Mouse (Mus musculus): ENCODE measurements around the gene Sirt4. TPM values are rescaled to one million over a fixed set of nuclear protein-coding genes. Genes with fewer than 3 reads are reported as not detected.
A peak's percentile ranks its signal among the peaks of the same experiment; 100 is the strongest.
"Not testable (repeated sequence)": the region's sequence is repeated elsewhere in the genome, so short reads cannot be mapped to it uniquely, and the experiment has no call there.

The Sirt4 gene
- polyA plus RNA-seq, 1 experiment = 22.2 TPM

- H3K9ac ChIP-seq (ENCODE audit: low read depth, poor library complexity, severe bottlenecking) = no peak overlapping the region
- no peaks in the 10 kb centered on the region for H3K27me3 ChIP-seq (ENCODE audit: control insufficient read depth, insufficient read depth, low read length, poor library complexity, severe bottlenecking)
- no peak overlapping the region for H3K27ac ChIP-seq (ENCODE audit: insufficient read depth, low read length)
- no peaks in the 10 kb centered on the region for H3K9me3 ChIP-seq (replicated peaks; ENCODE audit: control insufficient read depth, insufficient read depth, low read length, poor library complexity, severe bottlenecking)
- H3K4me3 ChIP-seq (ENCODE audit: low read depth, low read length) = no peak overlapping the region
- no peak for TF ChIP-seq CTCF (IDR thresholded peaks at IDR 0.05; ENCODE audit: low read depth, low read length)
- no peak for TF ChIP-seq EP300 (IDR thresholded peaks at IDR 0.05; ENCODE audit: insufficient read depth, low read depth, low read length)
- no peak for TF ChIP-seq POLR2A (IDR thresholded peaks at IDR 0.05; ENCODE audit: insufficient read depth, low read length)
- peaks cover 4% of the 10 kb centered on the region for H3K4me1 ChIP-seq (ENCODE audit: control insufficient read depth, insufficient read depth, low read length)
- H3K36me3 ChIP-seq (ENCODE audit: control insufficient read depth, insufficient read depth, low read length, poor library complexity, severe bottlenecking) = no peaks in the 10 kb centered on the region
Measured at GRCm38 (mm10) chr5:115522981-115523499, 38.5 kb upstream of the Sirt4 start.

- Histone ChIP-seq H3K9ac (ENCODE audit: low read depth, poor library complexity, severe bottlenecking) (no peak overlapping the region), H3K9me3 (replicated peaks; ENCODE audit: control insufficient read depth, insufficient read depth, low read length, poor library complexity, severe bottlenecking) (no peaks in the 10 kb centered on the region), H3K36me3 (ENCODE audit: control insufficient read depth, insufficient read depth, low read length, poor library complexity, severe bottlenecking) (no peaks in the 10 kb centered on the region), H3K27ac (ENCODE audit: insufficient read depth, low read length) (no peak overlapping the region), H3K27me3 (ENCODE audit: control insufficient read depth, insufficient read depth, low read length, poor library complexity, severe bottlenecking) (no peaks in the 10 kb centered on the region), H3K4me3 (ENCODE audit: low read depth, low read length) (no peak overlapping the region), H3K4me1 (ENCODE audit: control insufficient read depth, insufficient read depth, low read length) (peaks cover 4% of the 10 kb centered on the region)
- TF ChIP-seq EP300 (IDR thresholded peaks at IDR 0.05; ENCODE audit: insufficient read depth, low read depth, low read length) (no peak), POLR2A (IDR thresholded peaks at IDR 0.05; ENCODE audit: insufficient read depth, low read length) (no peak), CTCF (IDR thresholded peaks at IDR 0.05; ENCODE audit: low read depth, low read length) (no peak)
Measured at GRCm38 (mm10) chr5:115522531-115522930, 38.0 kb upstream of the Sirt4 start.

GRCm38 (mm10) chr5:115521553-115522461 is 37.3 kb upstream of the Sirt4 start:
- H3K4me3 ChIP-seq (ENCODE audit: low read depth, low read length) = no peak overlapping the region
- H3K9me3 ChIP-seq (replicated peaks; ENCODE audit: control insufficient read depth, insufficient read depth, low read length, poor library complexity, severe bottlenecking) = no peaks in the 10 kb centered on the region
- no peak overlapping the region for H3K9ac ChIP-seq (ENCODE audit: low read depth, poor library complexity, severe bottlenecking)
- peaks cover 4% of the 10 kb centered on the region for H3K4me1 ChIP-seq (ENCODE audit: control insufficient read depth, insufficient read depth, low read length)
- H3K27me3 ChIP-seq (ENCODE audit: control insufficient read depth, insufficient read depth, low read length, poor library complexity, severe bottlenecking) = no peaks in the 10 kb centered on the region
- H3K36me3 ChIP-seq (ENCODE audit: control insufficient read depth, insufficient read depth, low read length, poor library complexity, severe bottlenecking) = no peaks in the 10 kb centered on the region
- H3K27ac ChIP-seq (ENCODE audit: insufficient read depth, low read length) = peak overlapping the region; percentile 64; the same call in 1 of the 2 replicates
- TF ChIP-seq EP300 (IDR thresholded peaks at IDR 0.05; ENCODE audit: insufficient read depth, low read depth, low read length) (no peak), CTCF (IDR thresholded peaks at IDR 0.05; ENCODE audit: low read depth, low read length) (no peak), POLR2A (IDR thresholded peaks at IDR 0.05; ENCODE audit: insufficient read depth, low read length) (no peak)

DNA sequence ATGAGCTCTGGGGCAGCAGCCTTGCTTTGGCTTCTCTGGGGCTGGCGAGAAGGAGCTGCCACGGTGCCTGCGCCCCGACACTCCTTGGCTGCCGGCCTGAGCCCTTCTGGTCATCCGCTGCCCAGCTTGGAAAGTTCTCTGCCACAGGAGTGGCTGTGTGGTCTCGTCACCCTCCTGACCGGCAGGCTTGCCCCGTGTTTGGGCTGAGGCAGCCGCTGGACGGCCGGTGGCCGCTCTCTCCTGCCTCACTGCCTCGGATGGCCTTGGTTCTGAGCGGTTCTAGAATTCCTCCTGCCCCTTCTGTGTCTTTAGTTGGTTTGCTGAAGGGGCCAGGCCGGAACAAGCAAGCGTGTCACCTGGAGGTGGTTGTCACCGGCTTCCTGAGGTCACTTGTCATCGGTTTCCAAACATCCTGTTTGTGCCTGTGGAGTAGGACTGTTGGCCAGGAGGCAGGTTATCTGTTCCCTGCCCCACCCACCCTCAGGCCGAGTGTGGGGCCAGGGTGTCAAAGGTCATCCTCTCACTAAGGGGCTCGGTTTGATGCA is 35.9 kb upstream of the Sirt4 start:
- TF ChIP-seq POLR2A (IDR thresholded peaks at IDR 0.05; ENCODE audit: insufficient read depth, low read length) (no peak), EP300 (IDR thresholded peaks at IDR 0.05; ENCODE audit: insufficient read depth, low read depth, low read length) (peak; percentile 68; the same call in 1 of the 2 replicates)
- Histone ChIP-seq H3K4me1 (ENCODE audit: control insufficient read depth, insufficient read depth, low read length) (peaks cover 5% of the 10 kb centered on the region), H3K9me3 (replicated peaks; ENCODE audit: control insufficient read depth, insufficient read depth, low read length, poor library complexity, severe bottlenecking) (no peaks in the 10 kb centered on the region), H3K9ac (ENCODE audit: low read depth, poor library complexity, severe bottlenecking) (peak overlapping the region; percentile 26; the same call in 1 of the 2 replicates), H3K4me3 (ENCODE audit: low read depth, low read length) (0 out of 2 replicates have a peak overlapping the region, but pooled peaks have one; percentile 1), H3K27me3 (ENCODE audit: control insufficient read depth, insufficient read depth, low read length, poor library complexity, severe bottlenecking) (no peaks in the 10 kb centered on the region), H3K27ac (ENCODE audit: insufficient read depth, low read length) (peak overlapping the region; percentile 64; the same call in 1 of the 2 replicates), H3K36me3 (ENCODE audit: control insufficient read depth, insufficient read depth, low read length, poor library complexity, severe bottlenecking) (no peaks in the 10 kb centered on the region)

DNA sequence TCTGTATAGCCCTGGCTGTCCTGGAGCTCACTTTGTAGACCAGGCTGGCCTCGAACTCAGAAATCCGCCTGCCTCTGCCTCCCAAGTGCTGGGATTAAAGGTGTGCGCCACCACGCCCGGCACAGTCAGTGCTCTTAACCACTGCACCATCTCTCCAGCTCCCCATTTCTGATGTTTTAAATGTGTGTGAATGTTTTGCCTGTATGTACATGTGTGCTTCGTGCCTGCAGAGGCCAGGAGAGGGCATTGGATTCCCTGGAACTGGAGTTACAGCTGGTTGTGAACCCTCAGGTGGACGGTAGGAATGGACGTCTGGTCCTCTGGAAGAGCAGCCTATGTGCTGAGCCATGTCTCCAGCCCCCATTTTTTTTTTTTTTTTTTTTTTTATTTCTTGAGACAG is 33.7 kb upstream of the Sirt4 start:
- not testable (repeated sequence) for H3K27ac ChIP-seq (ENCODE audit: insufficient read depth, low read length); H3K9me3 ChIP-seq (replicated peaks; ENCODE audit: control insufficient read depth, insufficient read depth, low read length, poor library complexity, severe bottlenecking); H3K4me3 ChIP-seq (ENCODE audit: low read depth, low read length); H3K36me3 ChIP-seq (ENCODE audit: control insufficient read depth, insufficient read depth, low read length, poor library complexity, severe bottlenecking); H3K9ac ChIP-seq (ENCODE audit: low read depth, poor library complexity, severe bottlenecking); H3K4me1 ChIP-seq (ENCODE audit: control insufficient read depth, insufficient read depth, low read length); H3K27me3 ChIP-seq (ENCODE audit: control insufficient read depth, insufficient read depth, low read length, poor library complexity, severe bottlenecking)

DNA sequence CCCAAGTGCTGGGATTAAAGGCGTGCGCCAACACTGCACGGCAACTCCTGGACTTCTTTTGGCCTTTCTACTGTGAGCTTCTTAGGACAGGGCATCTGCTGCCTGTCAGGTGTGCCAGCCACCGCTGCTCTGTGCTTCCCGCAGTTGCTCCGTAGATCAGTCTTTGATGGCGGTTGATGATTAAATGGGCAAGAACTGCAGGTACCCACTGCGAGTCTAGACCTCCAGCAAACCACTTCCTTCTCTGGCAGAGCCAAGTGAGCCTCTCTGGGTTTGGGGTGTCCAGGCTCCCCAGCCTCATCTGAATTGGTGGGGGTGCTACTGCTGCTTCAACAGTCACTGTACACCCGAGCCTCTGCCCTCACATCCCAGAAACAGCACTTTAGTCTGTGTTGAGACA is 33.0 kb upstream of the Sirt4 start:
- Histone ChIP-seq H3K4me3 (ENCODE audit: low read depth, low read length) (no peak overlapping the region), H3K27ac (ENCODE audit: insufficient read depth, low read length) (no peak overlapping the region), H3K9me3 (replicated peaks; ENCODE audit: control insufficient read depth, insufficient read depth, low read length, poor library complexity, severe bottlenecking) (no peaks in the 10 kb centered on the region), H3K36me3 (ENCODE audit: control insufficient read depth, insufficient read depth, low read length, poor library complexity, severe bottlenecking) (no peaks in the 10 kb centered on the region), H3K4me1 (ENCODE audit: control insufficient read depth, insufficient read depth, low read length) (peaks cover 9% of the 10 kb centered on the region), H3K9ac (ENCODE audit: low read depth, poor library complexity, severe bottlenecking) (no peak overlapping the region), H3K27me3 (ENCODE audit: control insufficient read depth, insufficient read depth, low read length, poor library complexity, severe bottlenecking) (no peaks in the 10 kb centered on the region)
- TF ChIP-seq EP300 (IDR thresholded peaks at IDR 0.05; ENCODE audit: insufficient read depth, low read depth, low read length) = no peak
- no peak for TF ChIP-seq CTCF (IDR thresholded peaks at IDR 0.05; ENCODE audit: low read depth, low read length)
- TF ChIP-seq POLR2A (IDR thresholded peaks at IDR 0.05; ENCODE audit: insufficient read depth, low read length) = no peak

Data from ES-Bruce4 (cell line).